Mouse (Mus musculus) limb, embryonic 12.5 days (tissue): ENCODE results near the gene Dnm2. TPM values are rescaled to one million over a fixed set of nuclear protein-coding genes. Genes with fewer than 3 reads are reported as not detected.
A peak's percentile ranks its signal among the peaks of the same experiment; 100 is the strongest.

Experiments used
- ATAC-seq: fragments of 200-750 bp; cut with Nextera tagmentation; 2 replicates; pipeline ENCODE4 v1.8.0; 2017; ENCODE audit warnings: low read depth, moderate TSS enrichment; ENCODE audit not compliant: insufficient number of reproducible peaks, insufficient read depth, low FRiP score, low TSS enrichment
- H3K27ac ChIP-seq: fragments of 300-500 bp; sonication (generic); 2 replicates; pipeline ENCODE4 v1.5.1; 2016; ENCODE audit warnings: mild to moderate bottlenecking, moderate library complexity
- H3K27me3 ChIP-seq: fragments of 300-500 bp; sonication (generic); 2 replicates; pipeline ENCODE4 v1.6.1; 2016; ENCODE audit warnings: mild to moderate bottlenecking, moderate library complexity
- H3K36me3 ChIP-seq: fragments of 300-500 bp; sonication (generic); 2 replicates; pipeline ENCODE4 v1.6.1; 2016; ENCODE audit warnings: mild to moderate bottlenecking, moderate library complexity
- H3K4me1 ChIP-seq: fragments of 300-500 bp; sonication (generic); replicated peaks from 2 replicates; pipeline ENCODE4 v1.6.1; 2016
- H3K4me2 ChIP-seq: fragments of 300-500 bp; sonication (generic); 2 replicates; pipeline ENCODE4 v1.6.1; 2016; ENCODE audit warnings: mild to moderate bottlenecking, moderate library complexity
- H3K4me3 ChIP-seq: fragments of 300-500 bp; sonication (generic); replicated peaks from 2 replicates; pipeline ENCODE4 v1.5.1; 2016; ENCODE audit warnings: mild to moderate bottlenecking
- H3K9ac ChIP-seq: fragments of 300-500 bp; sonication (generic); replicated peaks from 2 replicates; pipeline ENCODE4 v1.6.1; 2016; ENCODE audit warnings: mild to moderate bottlenecking, moderate library complexity
- H3K9me3 ChIP-seq: fragments of 300-500 bp; sonication (generic); 2 replicates; pipeline ENCODE4 v1.6.1; 2016; ENCODE audit warnings: mild to moderate bottlenecking, moderate library complexity
- WGBS: fragments of 180-500 bp; shearing (Covaris S2); methylation state at CpG from one replicate; pipeline ENCODE4 v1.1.7; 2016; 5-methylcytosine and 5-hydroxymethylcytosine counted together
- polyA plus RNA-seq: library from polyadenylated mRNA; unstranded; fragments of >200 nt; fragmentation: Nextera tagmentation; extraction: Ambion mirVana; gene quantifications from 2 replicates; pipeline ENCODE4 v1.2.1, GENCODE M21; 2016

Dnm2 gene
- polyA plus RNA-seq, 1 experiment from 2014 or later = 78.4 TPM

DNA sequence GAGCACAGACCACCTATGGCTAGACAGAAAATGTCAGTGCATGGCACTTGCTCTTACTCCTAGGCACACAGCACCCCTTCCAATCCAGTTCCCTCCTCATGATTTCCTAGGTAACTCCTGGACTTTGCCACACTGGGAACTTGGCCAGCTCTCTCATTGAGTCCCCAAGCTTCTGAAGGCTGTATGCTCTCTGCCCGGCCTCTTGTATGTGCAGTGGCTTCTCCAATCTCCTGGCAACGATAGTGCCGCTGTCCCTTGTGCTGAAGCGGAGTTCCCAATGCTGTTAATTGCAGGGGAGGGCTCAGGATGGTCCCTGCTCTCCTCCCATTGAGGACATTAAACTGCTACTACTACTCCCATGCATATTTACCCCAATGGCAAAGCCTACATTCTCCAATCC lies 16.8 kb upstream of the Dnm2 start:
- no peak overlapping the region for H3K9ac ChIP-seq
- no peaks in the 10 kb centered on the region for H3K9me3 ChIP-seq
- H3K27me3 ChIP-seq = no peaks in the 10 kb centered on the region
- ATAC-seq = no peak
- WGBS = 15% methylated on average over 4 of the region's 4 CpGs
- no peak overlapping the region for H3K4me3 ChIP-seq
- H3K27ac ChIP-seq = no peak overlapping the region
- peaks cover 44% of the 10 kb centered on the region for H3K36me3 ChIP-seq
- no peak overlapping the region for H3K4me2 ChIP-seq
- H3K4me1 ChIP-seq = peaks cover 3% of the 10 kb centered on the region; the same call in 1 of the 2 replicates

- H3K9me3 ChIP-seq = no peaks in the 10 kb centered on the region
- no peak overlapping the region for H3K9ac ChIP-seq
- WGBS = 79% methylated on average over 7 of the region's 7 CpGs
- H3K4me1 ChIP-seq = peaks cover 3% of the 10 kb centered on the region; the same call in 1 of the 2 replicates
- ATAC-seq = no peak
- 0 out of 2 replicates have a peak overlapping the region, but pooled peaks have one; percentile 2 for H3K27ac ChIP-seq
- H3K4me2 ChIP-seq = no peak overlapping the region
- peaks cover 38% of the 10 kb centered on the region for H3K36me3 ChIP-seq
- no peak overlapping the region for H3K4me3 ChIP-seq
- no peaks in the 10 kb centered on the region for H3K27me3 ChIP-seq
Measured at GRCm38 (mm10) chr9:21408624-21409023, 16.1 kb upstream of the Dnm2 start.

DNA sequence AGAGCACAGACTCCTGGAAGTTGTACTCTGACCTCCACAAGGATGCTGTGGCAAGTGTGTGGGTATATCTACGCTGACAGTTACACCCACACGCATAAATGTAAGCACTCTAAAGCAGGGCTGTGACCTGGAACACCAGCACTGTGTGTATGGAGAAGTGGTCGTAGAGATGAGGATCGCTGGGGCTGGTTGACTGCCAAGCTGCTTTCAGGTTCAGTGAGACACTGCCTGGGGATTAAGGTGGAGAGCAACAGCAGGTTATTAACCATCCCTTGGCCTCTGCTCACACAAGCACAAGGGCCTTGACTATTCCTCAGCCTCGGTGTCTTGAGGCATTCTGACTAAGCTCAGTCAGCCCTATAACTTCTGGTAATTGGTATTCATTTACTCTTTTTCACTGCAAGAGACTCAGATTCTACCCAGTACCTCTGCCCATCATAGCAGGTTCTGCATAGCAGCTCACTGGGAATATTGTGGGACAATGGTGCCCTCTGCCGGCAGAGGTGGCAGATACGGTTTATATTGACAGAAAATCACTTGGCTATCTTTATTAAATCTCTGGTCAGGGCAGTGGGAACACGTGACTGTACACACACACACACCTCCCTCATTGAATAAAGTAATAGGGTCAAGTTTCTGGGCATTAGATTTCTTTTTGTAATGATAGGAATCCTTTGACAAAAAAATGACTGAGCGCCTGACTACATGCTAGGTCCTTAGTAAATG lies 15.0 kb upstream of the Dnm2 start:
- Histone ChIP-seq H3K27ac (no peak overlapping the region), H3K4me1 (peaks cover 3% of the 10 kb centered on the region; the same call in 1 of the 2 replicates), H3K36me3 (peaks cover 36% of the 10 kb centered on the region), H3K9me3 (no peaks in the 10 kb centered on the region), H3K27me3 (no peaks in the 10 kb centered on the region), H3K4me3 (no peak overlapping the region), H3K9ac (no peak overlapping the region), H3K4me2 (no peak overlapping the region)
- 35% methylated on average over 9 of the region's 9 CpGs for WGBS
- ATAC-seq = no peak

- Histone ChIP-seq H3K9me3 (no peaks in the 10 kb centered on the region), H3K4me1 (peaks cover 3% of the 10 kb centered on the region; the same call in 1 of the 2 replicates), H3K4me2 (peak within 1 kb of the TSS; percentile 91), H3K27me3 (no peaks in the 10 kb centered on the region), H3K27ac (peak within 1 kb of the TSS; percentile 59; the same call in 1 of the 2 replicates), H3K36me3 (peaks cover 28% of the 10 kb centered on the region), H3K4me3 (peak within 1 kb of the TSS; percentile 81), H3K9ac (peak within 1 kb of the TSS; percentile 75)
- peak; percentile 87 for ATAC-seq
- WGBS = 2% methylated on average over 53 of the region's 53 CpGs
Measured at GRCm38 (mm10) chr9:21411669-21412550, 12.8 kb upstream of the Dnm2 start, which contains the start of gene Qtrt1. TSS of gene Qtrt1 (plus strand) at chr9:21411837.

GRCm38 (mm10) chr9:21417866-21418265 lies 6.8 kb upstream of the Dnm2 start:
- ATAC-seq = no peak
- no peak overlapping the region for H3K9ac ChIP-seq
- WGBS = 93% methylated on average over 2 of the region's 2 CpGs

DNA sequence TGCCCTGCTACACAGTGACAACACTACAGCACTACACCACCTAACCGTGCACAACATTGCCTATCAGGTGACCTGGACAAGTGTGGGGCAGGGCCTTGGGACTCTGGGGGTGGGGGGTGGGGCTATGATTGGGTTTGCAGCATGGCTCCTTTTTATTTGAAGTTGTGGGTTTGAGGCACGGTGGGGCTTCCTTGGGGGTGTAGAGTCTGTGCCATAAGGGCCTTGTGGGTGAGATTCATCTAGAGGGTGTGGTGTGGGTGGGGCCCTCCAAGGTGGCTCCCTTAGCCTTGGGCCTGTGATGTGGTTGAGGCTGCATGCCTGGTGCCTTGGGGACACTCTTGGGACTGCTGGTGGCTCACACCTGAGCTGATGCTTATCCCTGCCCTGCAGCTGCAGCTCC lies 5.1 kb upstream of the Dnm2 start:
- Histone ChIP-seq H3K36me3 (peaks cover 63% of the 10 kb centered on the region), H3K4me3 (no peak overlapping the region), H3K9me3 (no peaks in the 10 kb centered on the region), H3K27ac (no peak overlapping the region), H3K9ac (no peak overlapping the region), H3K27me3 (no peaks in the 10 kb centered on the region), H3K4me2 (no peak overlapping the region), H3K4me1 (no peaks in the 10 kb centered on the region)
- 98% methylated on average over 2 of the region's 2 CpGs for WGBS
- no peak for ATAC-seq

More at GRCm38 (mm10) chr9:21417866-21418265, 6.8 kb upstream of the Dnm2 start:
- Histone ChIP-seq H3K4me2 (no peak overlapping the region), H3K4me3 (no peak overlapping the region), H3K27ac (no peak overlapping the region), H3K9me3 (no peaks in the 10 kb centered on the region), H3K36me3 (peaks cover 72% of the 10 kb centered on the region), H3K4me1 (no peaks in the 10 kb centered on the region), H3K27me3 (no peaks in the 10 kb centered on the region)

DNA sequence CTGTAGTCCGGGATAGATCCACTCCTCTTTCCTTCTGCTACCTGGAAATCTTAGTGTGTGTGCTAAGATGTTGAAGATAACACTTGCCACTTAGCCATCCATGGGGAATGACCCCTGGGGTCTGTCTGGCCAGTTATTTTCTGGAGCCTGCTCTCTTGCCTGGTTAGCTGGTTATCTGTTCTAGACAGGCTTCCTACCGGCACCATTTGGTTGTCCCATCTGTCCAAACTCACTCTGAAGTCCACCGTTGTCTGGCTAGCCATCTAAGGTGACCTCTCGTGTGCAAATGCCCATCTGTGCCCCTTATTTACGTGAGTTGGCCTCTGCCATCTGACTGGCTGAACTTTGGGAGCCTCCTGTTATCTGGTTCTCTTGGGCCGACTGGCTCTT lies 843 bp downstream of the Dnm2 start:
- Histone ChIP-seq H3K9me3 (no peaks in the 10 kb centered on the region), H3K4me2 (peak overlapping the region; percentile 94), H3K9ac (peak overlapping the region; percentile 85), H3K4me1 (peaks cover 13% of the 10 kb centered on the region), H3K4me3 (peak overlapping the region; percentile 89), H3K36me3 (peaks cover 16% of the 10 kb centered on the region), H3K27me3 (no peaks in the 10 kb centered on the region), H3K27ac (peak overlapping the region; percentile 29; the same call in 1 of the 2 replicates)
- 10% methylated on average over 6 of the region's 6 CpGs for WGBS
- ATAC-seq = no peak

DNA sequence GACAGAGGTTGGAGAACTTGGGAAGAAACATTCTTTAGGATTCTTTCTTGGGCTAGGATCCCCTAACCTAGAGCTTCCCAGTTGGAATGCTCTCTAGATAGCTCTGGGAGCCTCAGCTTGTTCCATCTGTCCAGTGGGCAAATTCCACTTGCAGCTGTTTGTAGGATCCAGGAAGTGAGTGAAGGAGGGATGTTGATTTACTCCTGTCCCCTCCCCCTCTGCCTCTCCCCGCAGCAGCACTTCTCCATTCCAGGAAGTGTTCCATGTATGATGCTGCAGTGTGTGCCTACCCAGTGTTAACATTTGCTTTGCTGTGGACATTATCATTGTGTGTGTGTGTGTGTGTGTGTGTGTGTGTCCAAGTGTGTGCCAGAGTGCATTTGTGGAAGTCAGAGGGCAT lies 1.3 kb downstream of the Dnm2 start:
- no peak overlapping the region for H3K27ac ChIP-seq
- WGBS = 7% methylated on average over 1 of the region's 1 CpGs
- peak overlapping the region; percentile 85 for H3K9ac ChIP-seq
- no peaks in the 10 kb centered on the region for H3K9me3 ChIP-seq
- peak overlapping the region; percentile 94 for H3K4me2 ChIP-seq
- H3K27me3 ChIP-seq = no peaks in the 10 kb centered on the region
- peaks cover 11% of the 10 kb centered on the region for H3K36me3 ChIP-seq
- no peak for ATAC-seq
- H3K4me3 ChIP-seq = peak overlapping the region; percentile 89
- H3K4me1 ChIP-seq = peaks cover 13% of the 10 kb centered on the region

DNA sequence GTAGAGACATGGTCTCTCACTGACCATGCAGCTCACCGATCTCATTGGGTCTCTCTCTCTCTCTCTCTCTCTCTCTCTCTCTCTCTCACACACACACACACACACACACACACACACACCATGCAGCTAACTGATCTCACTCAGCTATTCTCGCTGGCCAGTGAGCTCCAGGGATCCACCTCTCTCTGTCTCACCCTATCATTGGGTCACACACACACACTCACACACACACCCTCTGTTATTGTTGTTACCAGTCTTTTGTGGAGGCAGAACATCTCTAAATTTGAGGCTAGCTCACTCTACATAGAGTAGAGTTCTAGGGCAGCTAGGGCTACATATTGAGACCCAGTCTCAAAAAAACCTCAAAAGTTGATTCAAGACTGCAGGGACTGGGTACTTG lies 1.8 kb downstream of the Dnm2 start:
- peak overlapping the region; percentile 94 for H3K4me2 ChIP-seq
- peaks cover 6% of the 10 kb centered on the region; the same call in 1 of the 2 replicates for H3K36me3 ChIP-seq
- no peak overlapping the region for H3K27ac ChIP-seq
- H3K4me1 ChIP-seq = peaks cover 13% of the 10 kb centered on the region
- H3K4me3 ChIP-seq = peak overlapping the region; percentile 89; the same call in 1 of the 2 replicates
- no peak for ATAC-seq
- 74% methylated on average over 2 of the region's 2 CpGs for WGBS
- no peaks in the 10 kb centered on the region for H3K27me3 ChIP-seq
- no peak overlapping the region for H3K9ac ChIP-seq
- H3K9me3 ChIP-seq = no peaks in the 10 kb centered on the region

DNA sequence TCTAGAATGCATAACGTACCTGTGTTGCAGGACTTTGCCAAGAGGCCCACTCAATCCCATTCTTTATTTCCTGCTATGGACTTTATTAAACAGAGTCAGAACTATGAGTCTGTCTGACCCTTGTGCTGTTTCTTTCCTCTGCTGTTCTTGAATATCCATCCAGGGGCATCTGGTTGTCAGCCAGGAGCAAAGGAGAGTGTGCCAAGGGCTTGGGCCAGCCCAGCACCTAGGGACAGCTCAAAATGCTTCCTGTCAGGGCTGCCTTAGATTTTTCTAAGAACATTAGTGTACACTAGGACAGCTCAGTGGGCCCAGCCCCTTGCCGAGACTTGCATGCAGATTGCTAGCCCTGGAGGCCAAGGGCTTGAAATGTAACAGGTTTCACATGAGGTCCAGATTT lies 3.1 kb downstream of the Dnm2 start:
- Histone ChIP-seq H3K4me3 (no peak overlapping the region), H3K27me3 (no peaks in the 10 kb centered on the region), H3K9me3 (no peaks in the 10 kb centered on the region), H3K36me3 (no peaks in the 10 kb centered on the region), H3K4me2 (no peak overlapping the region), H3K9ac (no peak overlapping the region), H3K27ac (no peak overlapping the region), H3K4me1 (peaks cover 13% of the 10 kb centered on the region)
- no peak for ATAC-seq
- WGBS = 85% methylated on average over 2 of the region's 2 CpGs

DNA sequence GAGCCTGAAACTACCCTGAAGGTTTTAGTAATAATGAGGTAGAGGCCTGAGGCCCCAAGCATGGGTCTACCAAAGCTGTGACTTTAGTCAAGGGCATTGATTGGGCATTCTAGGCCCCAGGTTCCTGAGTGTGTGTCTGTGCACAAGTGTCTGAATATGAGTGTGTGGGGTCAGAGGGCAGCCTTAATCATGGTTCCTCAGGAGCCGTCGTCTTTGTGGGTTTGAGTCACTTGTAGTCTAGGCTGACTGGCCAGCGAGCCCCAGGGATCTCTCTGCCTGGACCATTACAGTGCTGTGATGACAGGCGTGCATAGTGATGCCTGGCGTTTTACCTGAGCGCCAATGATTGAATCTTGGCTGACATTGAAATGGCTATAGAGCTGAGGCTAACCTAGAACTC lies 3.5 kb downstream of the Dnm2 start:
- ATAC-seq = no peak
- Histone ChIP-seq H3K4me3 (no peak overlapping the region), H3K9ac (no peak overlapping the region), H3K4me2 (no peak overlapping the region), H3K27ac (no peak overlapping the region), H3K27me3 (no peaks in the 10 kb centered on the region), H3K9me3 (no peaks in the 10 kb centered on the region), H3K36me3 (no peaks in the 10 kb centered on the region), H3K4me1 (peaks cover 13% of the 10 kb centered on the region)
- WGBS = 89% methylated on average over 6 of the region's 6 CpGs
